Mouse (Mus musculus) intestine, embryonic 16.5 days (tissue): Measurements from ENCODE around the gene Klf5. TPM values are rescaled to one million over a fixed set of nuclear protein-coding genes. Genes with fewer than 3 reads are reported as not detected.

Experiments
- ATAC-seq: fragments of 200-750 bp; cut with Nextera tagmentation; 2 replicates; pipeline ENCODE4 v1.8.0; 2017; ENCODE audit warnings: moderate TSS enrichment, moderate library complexity
- H3K27ac ChIP-seq: fragments of 300-500 bp; sonication (generic); 2 replicates; pipeline ENCODE4 v1.5.1; 2014; ENCODE audit warnings: mild to moderate bottlenecking, low read length
- H3K27me3 ChIP-seq: fragments of 300-500 bp; sonication (generic); replicated peaks from 2 replicates; pipeline ENCODE4 v1.6.1; 2014; ENCODE audit warnings: low read length, control low read depth, mixed read lengths; ENCODE audit not compliant: control insufficient read depth, insufficient read depth
- H3K36me3 ChIP-seq: fragments of 300-500 bp; sonication (generic); 2 replicates; pipeline ENCODE4 v1.6.1; 2014; ENCODE audit warnings: low read length, control low read depth; ENCODE audit not compliant: control insufficient read depth, insufficient read depth
- H3K4me1 ChIP-seq: fragments of 300-500 bp; sonication (generic); 2 replicates; pipeline ENCODE4 v1.6.1; 2014; ENCODE audit warnings: low read length, control low read depth, mixed read lengths; ENCODE audit not compliant: control insufficient read depth, insufficient read depth
- H3K4me2 ChIP-seq: fragments of 300-500 bp; sonication (generic); 2 replicates; pipeline ENCODE4 v1.6.1; 2014; ENCODE audit warnings: low read depth, low read length, control low read depth
- H3K4me3 ChIP-seq: fragments of 300-500 bp; sonication (generic); 2 replicates; pipeline ENCODE4 v1.5.1; 2014; ENCODE audit warnings: mild to moderate bottlenecking, low read length
- H3K9ac ChIP-seq: fragments of 300-500 bp; sonication (generic); 2 replicates; pipeline ENCODE4 v1.6.1; 2014; ENCODE audit warnings: low read depth, low read length
- H3K9me3 ChIP-seq: fragments of 300-500 bp; sonication (generic); 2 replicates; pipeline ENCODE4 v1.6.1; 2016; ENCODE audit warnings: low read length, control low read depth; ENCODE audit not compliant: control insufficient read depth
- WGBS: fragments of 180-500 bp; shearing (Covaris S2); extraction: QIAGEN DNeasy Blood & Tissue Kit; methylation state at CpG from one replicate; pipeline ENCODE4 v1.1.7; 2014; 5-methylcytosine and 5-hydroxymethylcytosine counted together
- polyA plus RNA-seq: library from polyadenylated mRNA; unstranded; fragments of >200 nt; fragmentation: Nextera tagmentation; extraction: Ambion mirVana; gene quantifications from 2 replicates; pipeline ENCODE4 v1.2.1, GENCODE M21; 2015

Gene Klf5
- polyA plus RNA-seq, 1 experiment from 2014 or later: 75.3 TPM

GRCm38 (mm10) chr14:99280399-99280798 lies 18.1 kb upstream of the Klf5 start:
- no peaks in the 10 kb centered on the region for H3K36me3 ChIP-seq
- H3K27ac ChIP-seq: peak overlapping the region; percentile 95
- 54% methylated on average over 5 of the region's 5 CpGs for WGBS
- H3K4me2 ChIP-seq: peak overlapping the region; percentile 39
- no peak overlapping the region for H3K9ac ChIP-seq
- peak overlapping the region; percentile 19 for H3K4me3 ChIP-seq
- H3K9me3 ChIP-seq: no peaks in the 10 kb centered on the region
- H3K27me3 ChIP-seq: no peaks in the 10 kb centered on the region
- peak; percentile 76 for ATAC-seq
- H3K4me1 ChIP-seq: 0 out of 2 replicates have a peak, but pooled peaks cover 2% of the 10 kb centered on the region

- H3K4me3 ChIP-seq: peak overlapping the region; percentile 19
These were observed 17.6 kb upstream of the Klf5 start for GRCm38 (mm10) chr14:99280825-99281433.

DNA sequence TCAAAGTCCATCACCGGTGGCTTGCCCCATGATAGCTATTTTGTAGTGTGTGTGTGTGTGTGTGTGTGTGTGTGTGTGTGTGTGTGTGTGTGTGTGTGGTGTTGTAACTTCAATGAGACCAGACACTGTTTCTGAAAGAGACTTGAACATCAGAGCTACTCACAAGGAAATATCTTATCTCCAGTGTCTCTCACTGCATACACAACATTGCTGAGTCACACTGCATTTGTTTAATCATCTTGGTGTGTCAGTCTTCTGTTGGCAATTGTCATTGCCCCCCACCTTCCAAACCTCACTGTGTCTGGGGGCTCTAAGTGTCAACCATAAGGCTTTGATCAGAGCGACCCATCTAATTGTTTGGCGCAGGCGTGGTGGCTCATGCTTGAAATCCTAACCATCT lies 13.0 kb upstream of the Klf5 start:
- Histone ChIP-seq H3K4me3 (no peak overlapping the region), H3K27ac (no peak overlapping the region), H3K9ac (no peak overlapping the region), H3K27me3 (no peaks in the 10 kb centered on the region), H3K36me3 (no peaks in the 10 kb centered on the region), H3K9me3 (no peaks in the 10 kb centered on the region), H3K4me1 (0 out of 2 replicates have a peak, but pooled peaks cover 2% of the 10 kb centered on the region), H3K4me2 (no peak overlapping the region)
- ATAC-seq: no peak
- 85% methylated on average over 4 of the region's 4 CpGs for WGBS

More at GRCm38 (mm10) chr14:99280825-99281433, 17.6 kb upstream of the Klf5 start:
- Histone ChIP-seq H3K9ac (no peak overlapping the region), H3K27ac (peak overlapping the region; percentile 95), H3K36me3 (no peaks in the 10 kb centered on the region), H3K9me3 (no peaks in the 10 kb centered on the region), H3K4me2 (peak overlapping the region; percentile 39), H3K4me1 (0 out of 2 replicates have a peak, but pooled peaks cover 2% of the 10 kb centered on the region), H3K27me3 (no peaks in the 10 kb centered on the region)
- peak; percentile 94 for ATAC-seq
- 54% methylated on average over 5 of the region's 5 CpGs for WGBS

DNA sequence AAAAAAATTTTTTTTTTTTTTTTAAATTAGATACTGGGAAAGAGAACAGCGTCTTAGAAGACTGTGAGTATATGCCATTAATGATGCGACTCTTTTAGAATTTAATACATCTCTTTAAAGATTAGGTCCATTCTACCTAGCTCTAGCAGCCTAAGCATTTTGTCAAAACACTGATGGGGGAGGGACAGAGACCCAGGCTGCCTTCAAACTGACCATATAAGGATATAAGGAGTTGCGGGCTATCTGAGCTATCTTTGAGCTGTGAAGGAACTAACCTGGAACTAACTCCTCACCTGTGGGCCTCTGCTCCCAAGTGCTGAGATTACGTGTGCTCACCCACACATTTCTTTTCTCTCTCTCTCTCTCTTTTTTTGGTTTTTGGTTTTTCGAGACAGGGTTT lies 6.3 kb upstream of the Klf5 start:
- no peak overlapping the region for H3K4me2 ChIP-seq
- ATAC-seq: no peak
- no peak overlapping the region for H3K4me3 ChIP-seq
- no peaks in the 10 kb centered on the region for H3K27me3 ChIP-seq
- H3K27ac ChIP-seq: no peak overlapping the region
- 94% methylated on average over 5 of the region's 5 CpGs for WGBS
- H3K36me3 ChIP-seq: no peaks in the 10 kb centered on the region
- no peaks in the 10 kb centered on the region; the same call in none of the 2 replicates for H3K4me1 ChIP-seq
- no peak overlapping the region for H3K9ac ChIP-seq
- H3K9me3 ChIP-seq: no peaks in the 10 kb centered on the region

GRCm38 (mm10) chr14:99294424-99294823 lies 4.1 kb upstream of the Klf5 start:
- no peak for ATAC-seq
- Histone ChIP-seq H3K4me1 (no peaks in the 10 kb centered on the region; the same call in none of the 2 replicates), H3K27ac (no peak overlapping the region), H3K9ac (no peak overlapping the region), H3K9me3 (no peaks in the 10 kb centered on the region), H3K4me2 (no peak overlapping the region), H3K27me3 (no peaks in the 10 kb centered on the region), H3K4me3 (no peak overlapping the region), H3K36me3 (no peaks in the 10 kb centered on the region)
- WGBS: 88% methylated on average over 8 of the region's 8 CpGs

DNA sequence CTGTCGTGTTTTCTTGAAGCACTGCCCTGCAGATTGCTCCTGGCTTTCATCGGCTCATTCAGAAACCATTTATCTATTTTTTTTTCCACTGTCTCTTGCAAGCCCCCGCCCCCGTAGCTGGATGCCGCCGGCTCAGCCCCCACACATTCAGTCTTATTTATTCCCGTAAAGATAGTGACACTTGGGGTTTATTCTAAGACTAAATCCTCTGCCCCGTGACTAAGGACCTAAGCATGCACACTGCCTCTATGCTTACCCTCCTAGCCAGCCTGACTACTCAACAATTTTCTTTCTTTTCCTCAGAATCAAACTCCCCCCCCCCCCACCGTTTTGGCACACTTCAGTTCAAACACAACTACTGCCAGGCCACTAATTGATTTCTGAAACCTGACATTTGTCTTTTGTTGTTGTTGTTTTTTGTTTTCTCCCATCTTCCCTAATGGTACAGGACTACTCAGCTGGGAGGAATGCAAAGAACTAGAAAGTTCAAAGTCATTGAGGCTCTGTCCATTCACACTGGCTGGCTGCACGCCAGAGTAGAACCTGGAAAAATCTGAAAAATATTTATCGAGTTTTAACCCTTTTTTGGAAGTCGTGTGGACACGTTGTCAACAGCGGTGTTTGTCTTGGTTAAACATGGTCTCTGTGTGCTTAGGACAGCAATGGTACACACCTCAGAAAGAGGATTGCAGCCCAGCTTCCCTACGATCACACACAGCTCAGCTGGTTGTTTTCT lies 2.7 kb upstream of the Klf5 start:
- H3K27ac ChIP-seq: 0 out of 2 replicates have a peak overlapping the region, but pooled peaks have one; percentile 13
- H3K4me2 ChIP-seq: peak overlapping the region; percentile 40
- no peak for ATAC-seq

DNA sequence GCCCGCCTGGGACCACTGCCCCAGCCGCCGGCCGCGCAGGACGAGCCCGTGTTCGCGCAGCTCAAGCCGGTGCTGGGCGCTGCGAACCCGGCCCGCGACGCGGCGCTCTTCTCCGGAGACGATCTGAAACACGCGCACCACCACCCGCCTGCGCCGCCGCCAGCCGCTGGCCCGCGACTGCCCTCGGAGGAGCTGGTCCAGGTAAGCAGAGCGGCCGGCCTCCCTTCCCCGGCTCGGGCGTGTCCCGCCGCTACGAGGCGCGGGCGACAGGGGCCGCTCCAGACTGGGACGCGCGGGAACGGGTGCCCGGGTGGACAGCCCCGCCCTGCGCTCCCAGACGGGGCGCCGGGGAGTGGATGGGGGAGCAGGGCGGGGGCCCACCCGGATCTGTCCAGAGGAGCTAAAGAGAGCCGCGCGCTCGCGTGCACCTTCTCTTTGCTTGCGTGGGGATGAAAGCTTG lies 561 bp downstream of the Klf5 start:
- H3K27ac ChIP-seq: peak overlapping the region; percentile 87
- 0% methylated on average over 45 of the region's 60 CpGs for WGBS
- H3K36me3 ChIP-seq: no peaks in the 10 kb centered on the region
- H3K9ac ChIP-seq: peak overlapping the region; percentile 95
- no peaks in the 10 kb centered on the region; the same call in none of the 2 replicates for H3K4me1 ChIP-seq
- H3K4me2 ChIP-seq: peak overlapping the region; percentile 85
- peak; percentile 57 for ATAC-seq
- H3K27me3 ChIP-seq: no peaks in the 10 kb centered on the region
- peak overlapping the region; percentile 85 for H3K4me3 ChIP-seq
- H3K9me3 ChIP-seq: no peaks in the 10 kb centered on the region

More for the DNA sequence above, 2.7 kb upstream of the Klf5 start:
- Histone ChIP-seq H3K4me1 (no peaks in the 10 kb centered on the region; the same call in none of the 2 replicates), H3K4me3 (no peak overlapping the region), H3K9me3 (no peaks in the 10 kb centered on the region), H3K36me3 (no peaks in the 10 kb centered on the region), H3K9ac (no peak overlapping the region; the same call in 1 of the 2 replicates), H3K27me3 (no peaks in the 10 kb centered on the region)
- 34% methylated on average over 15 of the region's 15 CpGs for WGBS

- H3K9me3 ChIP-seq: no peaks in the 10 kb centered on the region
- H3K9ac ChIP-seq: peak overlapping the region; percentile 95
- H3K36me3 ChIP-seq: no peaks in the 10 kb centered on the region
- peak overlapping the region; percentile 85 for H3K4me3 ChIP-seq
- H3K27me3 ChIP-seq: no peaks in the 10 kb centered on the region
- H3K4me1 ChIP-seq: no peaks in the 10 kb centered on the region; the same call in none of the 2 replicates
- 3% methylated on average over 21 of the region's 21 CpGs for WGBS
- peak overlapping the region; percentile 87 for H3K27ac ChIP-seq
- no peak for ATAC-seq
- H3K4me2 ChIP-seq: peak overlapping the region; percentile 85
These were observed 1.3 kb downstream of the Klf5 start for GRCm38 (mm10) chr14:99299701-99300191.

GRCm38 (mm10) chr14:99301472-99301871 lies 3.0 kb downstream of the Klf5 start:
- H3K27ac ChIP-seq: peak overlapping the region; percentile 64
- peak overlapping the region; percentile 85 for H3K4me3 ChIP-seq

More at GRCm38 (mm10) chr14:99301472-99301871, 3.0 kb downstream of the Klf5 start:
- Histone ChIP-seq H3K9ac (peak overlapping the region; percentile 95), H3K4me1 (no peaks in the 10 kb centered on the region; the same call in none of the 2 replicates), H3K36me3 (no peaks in the 10 kb centered on the region), H3K27me3 (no peaks in the 10 kb centered on the region), H3K4me2 (peak overlapping the region; percentile 51), H3K9me3 (no peaks in the 10 kb centered on the region)
- 52% methylated on average over 11 of the region's 11 CpGs for WGBS
- peak; percentile 5 for ATAC-seq
